Mouse (Mus musculus) hindbrain, embryonic 14.5 days (tissue): ENCODE data around the gene Cotl1. TPM values are rescaled to one million over a fixed set of nuclear protein-coding genes. Genes with fewer than 3 reads are reported as not detected.

Source experiments
- polyA plus RNA-seq: library from polyadenylated mRNA; unstranded; fragments of >200 nt; fragmentation: Nextera tagmentation; extraction: Ambion mirVana; gene quantifications from 2 replicates; pipeline ENCODE4 v1.2.1, GENCODE M21; 2014

The Cotl1 gene
- polyA plus RNA-seq, 1 experiment from 2014 or later, result 238 TPM

Other genes starting within 250 kb of the Cotl1 start
- gene Taf1c, start 235.3 kb downstream of the Cotl1 start, polyA plus RNA-seq, result 13.3 and 14.0 TPM in 2 replicates
- gene Adad2, start 227.8 kb downstream of the Cotl1 start, polyA plus RNA-seq, result not detected in 2 replicates
- gene Kcng4, start 204.9 kb downstream of the Cotl1 start, polyA plus RNA-seq, result 0.09 and 0.16 TPM in 2 replicates
- gene Wfdc1, start 174.2 kb downstream of the Cotl1 start, polyA plus RNA-seq, result 5.5 and 6.1 TPM in 2 replicates
- gene Atp2c2, start 140.5 kb downstream of the Cotl1 start, polyA plus RNA-seq, result 0.13 and 0.22 TPM in 2 replicates
- 6.5 and 7.4 TPM in 2 replicates for gene Tldc1, start 62.1 kb downstream of the Cotl1 start, polyA plus RNA-seq
- gene Klhl36, start 21.7 kb upstream of the Cotl1 start, polyA plus RNA-seq, result 15.1 and 19.1 TPM in 2 replicates
- 103 and 117 TPM in 2 replicates for gene Usp10, start 69.8 kb upstream of the Cotl1 start, polyA plus RNA-seq
- not detected in 2 replicates for gene Gm20388, start 70.3 kb upstream of the Cotl1 start, polyA plus RNA-seq
- 1.4 and 2.0 TPM in 2 replicates for gene Crispld2, start 151.9 kb upstream of the Cotl1 start, polyA plus RNA-seq